Comparison of ENCODE assay signal across 8 mouse cellular contexts in the genomic region with DNA sequence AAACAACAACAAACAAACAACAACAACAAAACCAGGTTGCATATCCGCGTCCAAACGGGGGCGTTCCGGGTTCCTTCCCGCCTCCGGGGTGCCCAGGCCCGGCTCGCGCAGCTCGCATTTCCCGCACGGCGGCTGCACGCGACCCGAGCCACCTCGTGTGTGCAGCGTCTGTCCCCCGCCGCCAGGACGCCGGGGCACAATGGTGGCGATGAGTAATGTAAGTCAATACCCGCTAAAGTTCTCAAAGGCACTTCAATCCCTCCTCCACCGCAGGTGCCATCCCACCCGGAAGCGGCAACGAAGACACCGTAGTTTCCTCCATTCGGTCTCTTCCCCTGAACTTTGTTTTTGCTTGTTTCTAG. TPM values are rescaled to one million over a fixed set of nuclear protein-coding genes. Genes with fewer than 3 reads are reported as not detected.
DNase-seq lines count a peak whose midpoint lies in the region; ATAC-seq and TF ChIP-seq lines count a peak whose summit lies in the region.

No protein-coding gene starts in this region.

- TF ChIP-seq CTCF in olfactory bulb, adult 2 months (IDR thresholded peaks at IDR 0.05; ENCODE audit: insufficient read depth, low read depth, low read length), result no peak

- peak overlapping the region; percentile 97 to 100 for H3K27ac ChIP-seq in heart, embryonic 14.5 days (replicated peaks in 1 of 2; ENCODE audit: control insufficient read depth in 1 of 2, insufficient read depth in 1 of 2, low read depth in 2 of 2, low read length in 2 of 2)
- peak overlapping the region; percentile 99 for H3K27ac ChIP-seq in limb, embryonic 15.5 days
- peak overlapping the region; percentile 57 for H3K27ac ChIP-seq in olfactory bulb, adult 2 months (ENCODE audit: insufficient read depth, low read depth, low read length)

- H3K4me2 ChIP-seq in heart, embryonic 14.5 days (ENCODE audit: low read length), result peak overlapping the region; percentile 82
- peak overlapping the region; percentile 59 for H3K4me2 ChIP-seq in limb, embryonic 15.5 days

- DNase-seq in heart, adult 11 months, result no peak
- peak; percentile 67 for DNase-seq in ES-CJ7 (ENCODE audit: low read depth, low spot score)
- no peak for DNase-seq in layer of hippocampus, postnatal 10 days (ENCODE audit: low spot score in 2 of 2)
- DNase-seq in right cerebral cortex, postnatal 10 days (ENCODE audit: low spot score in 2 of 2), result no peak

- peak overlapping the region; percentile 74 to 96 for H3K4me3 ChIP-seq in heart, embryonic 14.5 days (ENCODE audit: control insufficient read depth in 1 of 2, insufficient read depth in 1 of 2, low read depth in 1 of 2, low read length in 2 of 2)
- H3K4me3 ChIP-seq in erythroblast, embryonic 14.5 days (replicated peaks), result peak overlapping the region; percentile 98
- H3K4me3 ChIP-seq in limb, embryonic 15.5 days, result peak overlapping the region; percentile 80
- peak overlapping the region; percentile 76 for H3K4me3 ChIP-seq in olfactory bulb, adult 2 months (ENCODE audit: insufficient read depth, low read depth, low read length)

- no peaks in the 10 kb centered on the region for H3K9me3 ChIP-seq in heart, embryonic 14.5 days (ENCODE audit: control insufficient read depth, low read length)
- H3K9me3 ChIP-seq in erythroblast, embryonic 14.5 days (ENCODE audit: control insufficient read depth, low read length), result no peaks in the 10 kb centered on the region
- no peaks in the 10 kb centered on the region for H3K9me3 ChIP-seq in limb, embryonic 15.5 days

- 0 out of 2 replicates have a peak, but pooled peaks cover 3% of the 10 kb centered on the region for H3K36me3 ChIP-seq in heart, embryonic 14.5 days (ENCODE audit: control insufficient read depth, insufficient read depth, low read length)
- peaks cover 21% of the 10 kb centered on the region for H3K36me3 ChIP-seq in erythroblast, embryonic 14.5 days (ENCODE audit: control insufficient read depth)
- H3K36me3 ChIP-seq in limb, embryonic 15.5 days, result no peaks in the 10 kb centered on the region

- no peak for TF ChIP-seq POLR2A in olfactory bulb, adult 2 months (IDR thresholded peaks at IDR 0.05; ENCODE audit: insufficient read depth, low read depth, low read length)

- peaks cover 0 to 29% of the 10 kb centered on the region in 2 experiments; a peak in 2 of 4 replicates for H3K4me1 ChIP-seq in heart, embryonic 14.5 days (ENCODE audit: control insufficient read depth in 2 of 2, insufficient read depth in 2 of 2, low read length in 2 of 2)
- peaks cover 32% of the 10 kb centered on the region for H3K4me1 ChIP-seq in erythroblast, embryonic 14.5 days (ENCODE audit: control insufficient read depth)
- peaks cover 18% of the 10 kb centered on the region; the same call in 1 of the 2 replicates for H3K4me1 ChIP-seq in limb, embryonic 15.5 days
- H3K4me1 ChIP-seq in olfactory bulb, adult 2 months (ENCODE audit: control insufficient read depth, insufficient read depth, low read length), result peaks cover 5% of the 10 kb centered on the region; the same call in 1 of the 2 replicates

- ATAC-seq in heart, embryonic 14.5 days (ENCODE audit: insufficient number of reproducible peaks, insufficient read depth, low FRiP score, low read depth), result peak; percentile 42
- peak; percentile 64 for ATAC-seq in limb, embryonic 15.5 days (ENCODE audit: insufficient number of reproducible peaks, low FRiP score, low TSS enrichment, low read depth)

- under 1% methylated on average over 31 of the region's 31 CpGs for WGBS in heart, embryonic 14.5 days
- under 1% methylated on average over 31 of the region's 31 CpGs for WGBS in limb, embryonic 15.5 days
- under 1% methylated on average over 31 of the region's 31 CpGs for WGBS in olfactory bulb, adult 2 months

- no peaks in the 10 kb centered on the region for H3K27me3 ChIP-seq in heart, embryonic 14.5 days (ENCODE audit: control insufficient read depth, insufficient read depth, low read length)
- H3K27me3 ChIP-seq in erythroblast, embryonic 14.5 days (ENCODE audit: control insufficient read depth), result no peaks in the 10 kb centered on the region
- H3K27me3 ChIP-seq in limb, embryonic 15.5 days, result no peaks in the 10 kb centered on the region

- H3K9ac ChIP-seq in heart, embryonic 14.5 days (ENCODE audit: low read length), result peak overlapping the region; percentile 95
- peak overlapping the region; percentile 60 for H3K9ac ChIP-seq in limb, embryonic 15.5 days

RNA-seq across cellular contexts. Expression of a gene that starts 0.4 kb away (rescaled TPM):
- 16.2 and 16.8 TPM in 2 replicates for polyA plus RNA-seq in heart, embryonic 14.5 days (2014; fragmentation: Nextera tagmentation; extraction: Ambion mirVana)
- polyA plus RNA-seq in erythroblast, embryonic 14.5 days (2012), result 0.43 and 0.75 TPM in 2 replicates
- 18.7 and 19.1 TPM in 2 replicates for polyA plus RNA-seq in limb, embryonic 15.5 days (2015; fragmentation: Nextera tagmentation; extraction: Ambion mirVana)
- polyA plus RNA-seq in olfactory bulb, adult 2 months (2012; ENCODE audit: insufficient read depth, insufficient read length, low replicate concordance, missing spikeins), result 94.1 TPM in 1 of 2 replicates, not detected in the other
- total RNA-seq in layer of hippocampus, postnatal 10 days (2021), result 10 to 100 TPM; 58.0 to 60.2 TPM
